Mouse (Mus musculus) heart, adult 2 months (tissue): ENCODE measurements around the gene Npc1l1.

Experiments used
- CTCF ChIP-seq: fragments of 200-600 bp; IDR thresholded peaks from 2 replicates; pipeline ENCODE4 v1.8.1; 2022; ENCODE audit warnings: antibody characterized with exemption, mild to moderate bottlenecking, moderate library complexity
- POLR2A ChIP-seq: fragments of 200-500 bp; IDR thresholded peaks from 2 replicates; pipeline ENCODE4 v1.6.1; 2011; ENCODE audit warnings: mild to moderate bottlenecking, low read depth, low read length, control low read depth; ENCODE audit not compliant: insufficient read depth

DNA sequence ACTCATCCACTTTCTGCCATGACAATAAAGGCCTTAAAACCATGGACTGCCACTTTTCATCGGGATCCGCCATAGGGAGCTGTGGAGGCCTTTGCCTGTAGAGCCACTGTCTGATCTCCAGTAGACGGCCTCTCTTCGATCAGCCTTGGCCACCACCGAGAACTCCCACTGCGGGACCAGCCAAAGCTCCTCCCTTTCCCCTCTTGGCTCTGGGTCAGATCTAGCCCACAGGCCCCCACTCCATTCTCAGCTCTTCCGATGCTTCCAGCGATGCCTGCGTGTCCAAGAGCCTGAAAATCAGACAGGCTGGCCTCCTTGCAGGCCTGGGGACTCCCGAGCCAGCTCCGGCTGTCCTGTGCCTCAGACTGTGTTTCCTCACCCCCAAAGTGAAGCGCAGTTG lies 63.6 kb downstream of the Npc1l1 start:
- TF ChIP-seq POLR2A, result no peak
- TF ChIP-seq CTCF, result no peak
